Mouse (Mus musculus) lung, postnatal 0 days (tissue): ENCODE data around the gene Tpst1.

ENCODE experiments used
- CTCF ChIP-seq: IDR thresholded peaks from 2 replicates; pipeline ENCODE4 v1.5.1; 2016; ENCODE audit warnings: antibody characterized with exemption, mild to moderate bottlenecking
- EP300 ChIP-seq: IDR thresholded peaks from 2 replicates; pipeline ENCODE4 v1.6.1; 2016; ENCODE audit warnings: antibody characterized with exemption, mild to moderate bottlenecking, control low read depth

- no peak for TF ChIP-seq CTCF
- no peak for TF ChIP-seq EP300
Measured at GRCm38 (mm10) chr5:130119236-130119635, 46.1 kb downstream of the Tpst1 start.
